Mouse (Mus musculus): Measurements from ENCODE around the gene Igf1r. TPM values are rescaled to one million over a fixed set of nuclear protein-coding genes. Genes with fewer than 3 reads are reported as not detected.

Gene Igf1r
- polyA plus RNA-seq, 1 experiment, result 22.7 TPM

- no peak for TF ChIP-seq POLR2A (IDR thresholded peaks at IDR 0.05; ENCODE audit: extremely low read depth, insufficient read depth, low read length)
- TF ChIP-seq CTCF (IDR thresholded peaks at IDR 0.05; ENCODE audit: extremely low read depth, insufficient read depth, low read length), result no peak
- H3K4me1 ChIP-seq (ENCODE audit: control insufficient read depth, insufficient read depth, low read length), result no peaks in the 10 kb centered on the region
- no peak overlapping the region for H3K4me3 ChIP-seq (ENCODE audit: insufficient read depth, low read length)
Observed at GRCm38 (mm10) chr7:68181104-68181503, 228.5 kb downstream of the Igf1r start.

GRCm38 (mm10) chr7:68182025-68182424, 229.4 kb downstream of the Igf1r start:
- Histone ChIP-seq H3K27ac (ENCODE audit: insufficient read depth, low read length) (no peak overlapping the region), H3K4me3 (ENCODE audit: insufficient read depth, low read length) (no peak overlapping the region), H3K4me1 (ENCODE audit: control insufficient read depth, insufficient read depth, low read length) (no peaks in the 10 kb centered on the region)
- TF ChIP-seq CTCF (IDR thresholded peaks at IDR 0.05; ENCODE audit: extremely low read depth, insufficient read depth, low read length) (no peak), POLR2A (IDR thresholded peaks at IDR 0.05; ENCODE audit: extremely low read depth, insufficient read depth, low read length) (no peak)

More at GRCm38 (mm10) chr7:68181104-68181503, 228.5 kb downstream of the Igf1r start:
- H3K27ac ChIP-seq (ENCODE audit: insufficient read depth, low read length), result no peak overlapping the region

- Histone ChIP-seq H3K4me3 (ENCODE audit: insufficient read depth, low read length) (no peak overlapping the region), H3K27ac (ENCODE audit: insufficient read depth, low read length) (no peak overlapping the region), H3K4me1 (ENCODE audit: control insufficient read depth, insufficient read depth, low read length) (no peaks in the 10 kb centered on the region)
- TF ChIP-seq CTCF (IDR thresholded peaks at IDR 0.05; ENCODE audit: extremely low read depth, insufficient read depth, low read length), result no peak
- TF ChIP-seq POLR2A (IDR thresholded peaks at IDR 0.05; ENCODE audit: extremely low read depth, insufficient read depth, low read length), result no peak
Observed at GRCm38 (mm10) chr7:68182773-68183172, 230.1 kb downstream of the Igf1r start.

- no peak overlapping the region for H3K27ac ChIP-seq (ENCODE audit: insufficient read depth, low read length)
- H3K4me3 ChIP-seq (ENCODE audit: insufficient read depth, low read length), result no peak overlapping the region
- TF ChIP-seq CTCF (IDR thresholded peaks at IDR 0.05; ENCODE audit: extremely low read depth, insufficient read depth, low read length), result no peak
- H3K4me1 ChIP-seq (ENCODE audit: control insufficient read depth, insufficient read depth, low read length), result no peaks in the 10 kb centered on the region
Observed at GRCm38 (mm10) chr7:68183421-68183820, 230.8 kb downstream of the Igf1r start.

- TF ChIP-seq POLR2A (IDR thresholded peaks at IDR 0.05; ENCODE audit: extremely low read depth, insufficient read depth, low read length), result no peak
- TF ChIP-seq CTCF (IDR thresholded peaks at IDR 0.05; ENCODE audit: extremely low read depth, insufficient read depth, low read length), result no peak
- Histone ChIP-seq H3K4me1 (ENCODE audit: control insufficient read depth, insufficient read depth, low read length) (no peaks in the 10 kb centered on the region), H3K27ac (ENCODE audit: insufficient read depth, low read length) (no peak overlapping the region), H3K4me3 (ENCODE audit: insufficient read depth, low read length) (no peak overlapping the region)
Observed at GRCm38 (mm10) chr7:68189211-68189610, 236.6 kb downstream of the Igf1r start.

GRCm38 (mm10) chr7:68189691-68190456, 237.2 kb downstream of the Igf1r start:
- H3K4me3 ChIP-seq (ENCODE audit: insufficient read depth, low read length), result no peak overlapping the region
- TF ChIP-seq CTCF (IDR thresholded peaks at IDR 0.05; ENCODE audit: extremely low read depth, insufficient read depth, low read length) (no peak), POLR2A (IDR thresholded peaks at IDR 0.05; ENCODE audit: extremely low read depth, insufficient read depth, low read length) (no peak)

GRCm38 (mm10) chr7:68193958-68194695, 241.5 kb downstream of the Igf1r start:
- no peaks in the 10 kb centered on the region; the same call in 1 of the 2 replicates for H3K4me1 ChIP-seq (ENCODE audit: control insufficient read depth, insufficient read depth, low read length)
- no peak overlapping the region for H3K27ac ChIP-seq (ENCODE audit: insufficient read depth, low read length)
- TF ChIP-seq CTCF (IDR thresholded peaks at IDR 0.05; ENCODE audit: extremely low read depth, insufficient read depth, low read length), result no peak
- TF ChIP-seq POLR2A (IDR thresholded peaks at IDR 0.05; ENCODE audit: extremely low read depth, insufficient read depth, low read length), result no peak
- no peak overlapping the region for H3K4me3 ChIP-seq (ENCODE audit: insufficient read depth, low read length)

More at GRCm38 (mm10) chr7:68189691-68190456, 237.2 kb downstream of the Igf1r start:
- no peak overlapping the region for H3K27ac ChIP-seq (ENCODE audit: insufficient read depth, low read length)
- no peaks in the 10 kb centered on the region for H3K4me1 ChIP-seq (ENCODE audit: control insufficient read depth, insufficient read depth, low read length)

GRCm38 (mm10) chr7:68199609-68200008, 247.0 kb downstream of the Igf1r start:
- H3K4me3 ChIP-seq (ENCODE audit: insufficient read depth, low read length), result no peak overlapping the region
- TF ChIP-seq CTCF (IDR thresholded peaks at IDR 0.05; ENCODE audit: extremely low read depth, insufficient read depth, low read length), result no peak
- H3K4me1 ChIP-seq (ENCODE audit: control insufficient read depth, insufficient read depth, low read length), result no peaks in the 10 kb centered on the region; the same call in 1 of the 2 replicates
- no peak overlapping the region for H3K27ac ChIP-seq (ENCODE audit: insufficient read depth, low read length)

- TF ChIP-seq CTCF (IDR thresholded peaks at IDR 0.05; ENCODE audit: extremely low read depth, insufficient read depth, low read length), result no peak
- no peak for TF ChIP-seq POLR2A (IDR thresholded peaks at IDR 0.05; ENCODE audit: extremely low read depth, insufficient read depth, low read length)
- H3K4me3 ChIP-seq (ENCODE audit: insufficient read depth, low read length), result no peak overlapping the region
- no peak overlapping the region for H3K27ac ChIP-seq (ENCODE audit: insufficient read depth, low read length)
- H3K4me1 ChIP-seq (ENCODE audit: control insufficient read depth, insufficient read depth, low read length), result no peaks in the 10 kb centered on the region
Observed at GRCm38 (mm10) chr7:68205776-68206427, 253.3 kb downstream of the Igf1r start.

All from cortical plate, adult 2 months (tissue).